Mouse (Mus musculus) lung, postnatal 4 days (tissue): ENCODE results near the gene Oog1.
"Not testable (repeated sequence)": the region's sequence is repeated elsewhere in the genome, so short reads cannot be mapped to it uniquely, and the experiment has no call there.

Experiments
- DNase-seq, 2 experiments: peaks; one replicate each; pipeline ENCODE4 v3.0.0; 2021

Oog1 gene

GRCm38 (mm10) chr12:87602388-87602787 lies at the start of gene Oog1:
Gene Oog1, plus strand, starts transcription at chr12:87602688.
- DNase-seq = not testable (repeated sequence)

GRCm38 (mm10) chr12:87601388-87601787 lies 1.1 kb upstream of the Oog1 start:
- DNase-seq = not testable (repeated sequence)

- not testable (repeated sequence) for DNase-seq
Measured at GRCm38 (mm10) chr12:87618569-87618968, 16.1 kb downstream of the Oog1 start, which contains the start of gene Gm4027. Gene Gm4027, plus strand, starts transcription at chr12:87618869.

GRCm38 (mm10) chr12:87644520-87644919 lies 42.0 kb downstream of the Oog1 start, which contains the start of gene Gm16381:
Gene Gm16381, minus strand, starts transcription at chr12:87644620.
- DNase-seq = not testable (repeated sequence)

- DNase-seq = not testable (repeated sequence)
Measured at GRCm38 (mm10) chr12:87652916-87653703, 50.6 kb downstream of the Oog1 start.
